Mouse (Mus musculus): ENCODE data around the gene Rxrg. TPM values are rescaled to one million over a fixed set of nuclear protein-coding genes. Genes with fewer than 3 reads are reported as not detected.

Gene Rxrg
- polyA plus RNA-seq (2012; rRNA removed), result 1.2 and 6.0 TPM in 2 replicates

GRCm38 (mm10) chr1:167598255-167599081 lies at the start of gene Rxrg:
Rxrg (plus strand) TSS chr1:167598384.

DNA sequence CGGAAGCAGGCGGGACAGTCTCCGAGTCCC lies 90.9 kb downstream of the Rxrg start, which contains the start of gene Lmx1a:
Lmx1a (plus strand) TSS at position 6 of the 30 bp plus-strand sequence.

Other genes starting within 250 kb of the Rxrg start
- 28.4 and 29.1 TPM in 2 replicates for gene Aldh9a1, start 248.4 kb upstream of the Rxrg start, polyA plus RNA-seq (2012; rRNA removed)
- gene Mgst3, start 204.5 kb upstream of the Rxrg start, polyA plus RNA-seq (2012; rRNA removed), result 30.5 and 70.8 TPM in 2 replicates
- not detected in 2 replicates for gene Lrrc52, start 131.6 kb upstream of the Rxrg start, polyA plus RNA-seq (2012; rRNA removed)
- 8.8 and 11.8 TPM in 2 replicates for gene Lmx1a, start 90.9 kb downstream of the Rxrg start, polyA plus RNA-seq (2012; rRNA removed)

Data from central nervous system, embryonic 11.5 days (tissue).